Mouse (Mus musculus): Measurements from ENCODE around the gene Ncf2.

DNA sequence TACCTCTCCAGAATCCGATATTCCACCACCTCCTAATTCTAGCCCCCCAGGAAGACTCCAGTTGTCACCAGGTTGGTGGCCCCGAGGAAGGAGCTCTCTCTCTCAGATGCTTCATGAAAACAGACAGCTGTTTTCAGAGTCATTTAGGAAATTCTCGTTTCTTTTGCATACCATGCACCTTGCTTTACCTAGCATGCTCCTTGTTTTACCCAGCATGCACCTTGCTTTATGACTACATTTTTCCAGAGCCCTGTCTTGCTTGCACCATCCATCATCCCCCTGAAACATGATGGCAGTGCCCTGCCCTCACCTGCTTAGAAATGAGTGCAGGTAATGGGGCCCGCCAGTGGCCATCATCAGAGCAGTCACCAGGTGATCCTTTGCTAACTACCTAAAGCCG, 31.6 kb downstream of the Ncf2 start:
- no peak for TF ChIP-seq CTCF (IDR thresholded peaks at IDR 0.05; ENCODE audit: low read depth, low read length)
- no peak for TF ChIP-seq POLR2A (IDR thresholded peaks at IDR 0.05; ENCODE audit: insufficient read depth, low read length)
- no peak for TF ChIP-seq EP300 (IDR thresholded peaks at IDR 0.05; ENCODE audit: insufficient read depth, low read depth, low read length)

Measured in ES-Bruce4 (cell line).